Mouse (Mus musculus) hematopoietic stem cell, adult 5-6 weeks (primary cell): ENCODE results near the gene Smim24. TPM values are rescaled to one million over a fixed set of nuclear protein-coding genes. Genes with fewer than 3 reads are reported as not detected.

Experiments
- ATAC-seq, 2 experiments: fragments of 125-278 bp in 1 of 2; replicated peaks in 1 of 2; 2 replicates each; pipeline ENCODE4 v1.8.0; 2016 to 2017; ENCODE audit warnings: inconsistent platforms in 2 of 2, mild to moderate bottlenecking in 2 of 2, moderate number of reproducible peaks in 2 of 2, low read depth in 1 of 2, moderate TSS enrichment in 1 of 2; ENCODE audit not compliant: low FRiP score in 2 of 2, poor library complexity in 2 of 2, severe bottlenecking in 2 of 2, insufficient read depth in 1 of 2, low TSS enrichment in 1 of 2
- total RNA-seq: library from RNA; stranded (forward); fragments of 172-1452, 232-1000 nt; gene quantifications from 2 replicates; pipeline ENCODE4 v1.2.3, GENCODE M21; 2017

The Smim24 gene
- total RNA-seq, 1 experiment from 2014 or later: 17.4 TPM

GRCm38 (mm10) chr10:81414682-81415081 lies 21.8 kb downstream of the Smim24 start:
- no peak for ATAC-seq

- ATAC-seq: no peak
Observed at GRCm38 (mm10) chr10:81415146-81415545, 22.3 kb downstream of the Smim24 start.

- no peak for ATAC-seq
Observed at GRCm38 (mm10) chr10:81415549-81416310, 22.9 kb downstream of the Smim24 start.

- ATAC-seq: peak; percentile 28 to 47
Observed at GRCm38 (mm10) chr10:81416581-81417226, 23.9 kb downstream of the Smim24 start.

- no peak for ATAC-seq
Observed at GRCm38 (mm10) chr10:81417227-81418215, 24.7 kb downstream of the Smim24 start.

- no peak for ATAC-seq
Observed at GRCm38 (mm10) chr10:81418216-81419070, 25.6 kb downstream of the Smim24 start.

- ATAC-seq: no peak
Observed at GRCm38 (mm10) chr10:81419111-81419928, 26.5 kb downstream of the Smim24 start.

GRCm38 (mm10) chr10:81420191-81420767 lies 27.4 kb downstream of the Smim24 start:
- ATAC-seq: no peak

- ATAC-seq: no peak
Observed at GRCm38 (mm10) chr10:81421041-81421796, 28.4 kb downstream of the Smim24 start.

GRCm38 (mm10) chr10:81421797-81422100 lies 28.9 kb downstream of the Smim24 start:
- no peak for ATAC-seq

GRCm38 (mm10) chr10:81422191-81422590 lies 29.3 kb downstream of the Smim24 start:
- ATAC-seq: no peak

GRCm38 (mm10) chr10:81422661-81423217 lies 29.9 kb downstream of the Smim24 start:
- no peak for ATAC-seq

- no peak for ATAC-seq
Observed at GRCm38 (mm10) chr10:81423476-81424245, 30.8 kb downstream of the Smim24 start.

- no peak for ATAC-seq
Observed at GRCm38 (mm10) chr10:81424246-81425051, 31.6 kb downstream of the Smim24 start.
